17 mouse cellular contexts compared by ENCODE assay signal in the genomic region with DNA sequence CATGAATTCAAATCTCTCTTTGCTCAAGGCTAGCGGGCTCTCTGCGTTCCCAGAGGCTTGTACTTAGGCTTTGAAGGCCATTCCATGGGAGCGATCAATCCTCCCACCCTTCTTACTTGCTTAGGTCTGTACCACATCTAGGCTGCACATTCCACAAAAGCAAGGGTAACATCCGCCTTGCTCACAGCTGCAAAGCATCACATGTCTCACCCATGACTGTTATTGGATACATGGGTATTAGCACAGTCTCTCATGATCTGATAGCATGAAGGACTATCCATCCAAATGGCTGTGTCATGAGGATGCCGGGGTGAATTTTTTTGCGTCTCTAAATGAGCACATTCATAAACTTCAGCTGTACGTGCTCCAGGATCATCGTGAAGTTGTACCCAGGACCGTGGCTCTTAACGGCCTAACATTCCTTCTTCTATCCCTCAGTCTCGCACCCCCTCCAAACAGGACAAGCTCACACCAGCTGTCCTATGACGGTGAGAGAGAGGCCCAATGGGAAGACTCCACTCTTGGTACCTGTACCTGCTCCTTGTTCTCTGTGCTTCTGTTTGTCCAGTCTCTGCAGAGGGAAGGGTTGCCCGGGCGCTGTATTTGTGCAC. TPM values are rescaled to one million over a fixed set of nuclear protein-coding genes. Genes with fewer than 3 reads are reported as not detected.
DNase-seq lines count a peak whose midpoint lies in the region; ATAC-seq lines count a peak whose summit lies in the region.
"Had no signal": no experiment of that assay in that cellular context is flagged by ENCODE, and none has a peak within 500 bp of the region (broad histone marks: within the 10 kb centered on the region; RNA-seq: fewer than 3 reads in every experiment).

No protein-coding gene starts in this region.

- no peak overlapping the region for H3K4me2 ChIP-seq in limb, embryonic 12.5 days
- H3K4me2 ChIP-seq in midbrain, embryonic 11.5 days, result no peak overlapping the region
- no peak overlapping the region for H3K4me2 ChIP-seq in midbrain, embryonic 14.5 days (ENCODE audit: low read length)
- H3K4me2 ChIP-seq: hindbrain, embryonic 13.5 days; liver, embryonic 13.5 days had no signal

- no peaks in the 10 kb centered on the region for H3K9me3 ChIP-seq in limb, embryonic 12.5 days
- no peaks in the 10 kb centered on the region for H3K9me3 ChIP-seq in limb, embryonic 10.5 days (replicated peaks)
- H3K9me3 ChIP-seq in midbrain, embryonic 11.5 days (ENCODE audit: control insufficient read depth, low read length), result no peaks in the 10 kb centered on the region
- H3K9me3 ChIP-seq in midbrain, embryonic 14.5 days (ENCODE audit: control insufficient read depth, low read length), result no peaks in the 10 kb centered on the region
- H3K9me3 ChIP-seq: hindbrain, embryonic 13.5 days; liver, embryonic 13.5 days; midbrain, embryonic 10.5 days had no signal

- H3K4me1 ChIP-seq in limb, embryonic 12.5 days (replicated peaks), result no peaks in the 10 kb centered on the region
- H3K4me1 ChIP-seq in limb, embryonic 10.5 days, result no peaks in the 10 kb centered on the region
- no peaks in the 10 kb centered on the region for H3K4me1 ChIP-seq in midbrain, embryonic 11.5 days (ENCODE audit: control insufficient read depth, insufficient read depth, low read length)
- H3K4me1 ChIP-seq in midbrain, embryonic 14.5 days (ENCODE audit: control insufficient read depth, insufficient read depth, low read length), result no peaks in the 10 kb centered on the region
- H3K4me1 ChIP-seq: hindbrain, embryonic 13.5 days; liver, embryonic 13.5 days had no signal

- 87% methylated on average over 14 of the region's 14 CpGs for WGBS in limb, embryonic 12.5 days
- 91% methylated on average over 14 of the region's 14 CpGs for WGBS in limb, embryonic 10.5 days
- 94% methylated on average over 14 of the region's 14 CpGs for WGBS in midbrain, embryonic 11.5 days
- 95% methylated on average over 14 of the region's 14 CpGs for WGBS in midbrain, embryonic 14.5 days

- peak; percentile 56; the same call in 1 of the 2 replicates for ATAC-seq in limb, embryonic 12.5 days (ENCODE audit: insufficient number of reproducible peaks, insufficient read depth, low FRiP score, low TSS enrichment, low read depth)
- ATAC-seq in midbrain, embryonic 11.5 days (ENCODE audit: low FRiP score), result no peak
- no peak for ATAC-seq in midbrain, embryonic 14.5 days (ENCODE audit: low FRiP score, low TSS enrichment)
- ATAC-seq: forebrain, postnatal 0 days had no signal

- no peak overlapping the region for H3K4me3 ChIP-seq in limb, embryonic 12.5 days (replicated peaks)
- no peak overlapping the region for H3K4me3 ChIP-seq in limb, embryonic 10.5 days
- H3K4me3 ChIP-seq in midbrain, embryonic 11.5 days (ENCODE audit: low read depth, low read length), result no peak overlapping the region
- no peak overlapping the region for H3K4me3 ChIP-seq in midbrain, embryonic 14.5 days (replicated peaks; ENCODE audit: low read depth, low read length)
- H3K4me3 ChIP-seq: hindbrain, embryonic 13.5 days; liver, embryonic 13.5 days; midbrain, embryonic 10.5 days had no signal

- DNase-seq in heart, adult 11 months, result peak; percentile 78
- no peak for DNase-seq in heart, postnatal 36 days
- no peak for DNase-seq in limb, embryonic 10.5 days (ENCODE audit: low spot score)
- DNase-seq in midbrain, embryonic 11.5 days (ENCODE audit: low spot score, missing footprints), result peak; percentile 53
- DNase-seq in midbrain, embryonic 14.5 days, result no peak
- DNase-seq in right cerebral cortex, postnatal 25 days, result no peak
- DNase-seq: adrenal gland, postnatal 25 days; cerebellum, adult 8-10 months; cerebellum, postnatal 36 days; embryo, embryonic 11 days; forebrain, postnatal 0 days; gastrocnemius, postnatal 36 days; kidney, adult 18-20 months; liver, embryonic 13.5 days had no signal

- H3K9ac ChIP-seq in limb, embryonic 12.5 days (replicated peaks), result no peak overlapping the region
- H3K9ac ChIP-seq in midbrain, embryonic 11.5 days (ENCODE audit: low read length), result no peak overlapping the region
- H3K9ac ChIP-seq in midbrain, embryonic 14.5 days (replicated peaks; ENCODE audit: low read length), result no peak overlapping the region
- H3K9ac ChIP-seq: forebrain, postnatal 0 days; hindbrain, embryonic 13.5 days; liver, embryonic 13.5 days had no signal

- intact Hi-C loops in heart, postnatal 36 days (cut with DNase I), result loop anchor here (10.0 kb wide), 1 partner anchor 204 kb away; a partner anchor contains a TSS

- H3K27ac ChIP-seq in limb, embryonic 12.5 days, result no peak overlapping the region
- no peak overlapping the region for H3K27ac ChIP-seq in limb, embryonic 10.5 days
- H3K27ac ChIP-seq in midbrain, embryonic 11.5 days (ENCODE audit: low read depth, low read length), result no peak overlapping the region
- no peak overlapping the region for H3K27ac ChIP-seq in midbrain, embryonic 14.5 days (replicated peaks; ENCODE audit: low read depth, low read length)
- H3K27ac ChIP-seq: hindbrain, embryonic 13.5 days; liver, embryonic 13.5 days; midbrain, embryonic 10.5 days had no signal

- no peaks in the 10 kb centered on the region for H3K27me3 ChIP-seq in limb, embryonic 12.5 days
- H3K27me3 ChIP-seq in limb, embryonic 10.5 days (ENCODE audit: low read depth, poor library complexity, severe bottlenecking), result no peaks in the 10 kb centered on the region
- no peaks in the 10 kb centered on the region for H3K27me3 ChIP-seq in midbrain, embryonic 11.5 days (ENCODE audit: control insufficient read depth, insufficient read depth, low read length)
- no peaks in the 10 kb centered on the region for H3K27me3 ChIP-seq in midbrain, embryonic 14.5 days (ENCODE audit: control insufficient read depth, insufficient read depth, low read length)
- H3K27me3 ChIP-seq: hindbrain, embryonic 13.5 days; liver, embryonic 13.5 days had no signal

- no peaks in the 10 kb centered on the region for H3K36me3 ChIP-seq in limb, embryonic 12.5 days
- no peaks in the 10 kb centered on the region for H3K36me3 ChIP-seq in limb, embryonic 10.5 days
- H3K36me3 ChIP-seq in midbrain, embryonic 11.5 days (ENCODE audit: control insufficient read depth, insufficient read depth, low read length), result no peaks in the 10 kb centered on the region
- no peaks in the 10 kb centered on the region for H3K36me3 ChIP-seq in midbrain, embryonic 14.5 days (ENCODE audit: control insufficient read depth, insufficient read depth, low read length)
- H3K36me3 ChIP-seq: hindbrain, embryonic 13.5 days; liver, embryonic 13.5 days; midbrain, embryonic 10.5 days had no signal

RNA-seq across cellular contexts. Expression of a gene that starts 22.0 kb away (rescaled TPM):
- total RNA-seq in heart, postnatal 36 days (2021), result 10 to 100 TPM; 52.2 to 58.0 TPM
- polyA plus RNA-seq in limb, embryonic 12.5 days (2016; fragmentation: Nextera tagmentation; extraction: Ambion mirVana), result 276 and 293 TPM in 2 replicates
- 106 and 135 TPM in 2 replicates for polyA plus RNA-seq in limb, embryonic 10.5 days (2016; fragmentation: Nextera tagmentation; extraction: Ambion mirVana)
- polyA plus RNA-seq in midbrain, embryonic 11.5 days (2014; fragmentation: Nextera tagmentation; extraction: Ambion mirVana), result 281 and 308 TPM in 2 replicates
- polyA plus RNA-seq in midbrain, embryonic 14.5 days (2014; fragmentation: Nextera tagmentation; extraction: Ambion mirVana), result 543 and 574 TPM in 2 replicates

RNA-seq across cellular contexts. Expression of a gene that starts 25.9 kb away (rescaled TPM):
- 1 to 10 TPM; 1.4 TPM for total RNA-seq in heart, postnatal 36 days (2021)
- 9.3 and 9.7 TPM in 2 replicates for polyA plus RNA-seq in limb, embryonic 12.5 days (2016; fragmentation: Nextera tagmentation; extraction: Ambion mirVana)
- polyA plus RNA-seq in limb, embryonic 10.5 days (2016; fragmentation: Nextera tagmentation; extraction: Ambion mirVana), result 10.0 and 11.1 TPM in 2 replicates
- polyA plus RNA-seq in midbrain, embryonic 11.5 days (2014; fragmentation: Nextera tagmentation; extraction: Ambion mirVana), result 7.3 and 8.2 TPM in 2 replicates
- 2.2 and 3.9 TPM in 2 replicates for polyA plus RNA-seq in midbrain, embryonic 14.5 days (2014; fragmentation: Nextera tagmentation; extraction: Ambion mirVana)

Comparison
In these comparisons a context has a peak if more than half of its experiments do, and no peak if none do; other contexts are left out.
1. DNase-seq: peak in heart, adult 11 months (single experiment) and midbrain, embryonic 11.5 days (single experiment); none in heart, postnatal 36 days (0 of 2), limb, embryonic 10.5 days (single experiment), midbrain, embryonic 14.5 days (single experiment) and right cerebral cortex, postnatal 25 days (single experiment).